ENCODE assay signal across 24 mouse cellular contexts in the genomic region with DNA sequence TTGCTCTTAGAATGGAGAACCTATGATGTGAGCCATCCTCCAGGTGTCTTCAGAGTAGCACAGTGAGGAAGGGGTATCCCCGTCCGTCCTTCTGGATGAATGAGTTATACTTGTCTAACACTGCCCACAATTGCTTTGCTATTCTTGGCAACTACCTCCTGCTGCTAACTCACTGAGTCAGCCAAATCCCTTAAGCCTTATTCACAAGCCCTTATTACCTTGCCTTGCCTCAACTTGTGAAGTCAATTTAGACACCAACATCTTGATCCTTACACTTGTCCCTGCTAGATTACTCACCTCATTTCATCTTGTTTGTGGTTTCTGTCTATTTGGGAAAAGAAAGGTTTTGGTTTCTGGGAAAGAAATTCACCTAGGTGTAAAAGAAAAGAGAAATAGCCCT.
"Had no signal": no experiment of that assay in that cellular context is flagged by ENCODE, and none has a peak within 500 bp of the region (broad histone marks: within the 10 kb centered on the region; RNA-seq: fewer than 3 reads in every experiment).

No protein-coding gene starts in this region.

- H3K9ac ChIP-seq: limb, embryonic 13.5 days; liver, embryonic 12.5 days; liver, embryonic 15.5 days; lung, embryonic 15.5 days; neural tube, embryonic 12.5 days; neural tube, embryonic 15.5 days had no signal

- H3K4me3 ChIP-seq: layer of hippocampus, adult 2 months; limb, embryonic 10.5 days; limb, embryonic 13.5 days; liver, embryonic 12.5 days; liver, embryonic 15.5 days; lung, embryonic 15.5 days; megakaryocyte, embryonic 14.5 days; midbrain, embryonic 10.5 days; neural tube, embryonic 12.5 days; neural tube, embryonic 15.5 days had no signal

- H3K27me3 ChIP-seq: limb, embryonic 13.5 days; liver, embryonic 12.5 days; liver, embryonic 15.5 days; lung, embryonic 15.5 days; megakaryocyte, embryonic 14.5 days; neural tube, embryonic 12.5 days; neural tube, embryonic 15.5 days had no signal

- H3K4me2 ChIP-seq: limb, embryonic 13.5 days; liver, embryonic 12.5 days; liver, embryonic 15.5 days; lung, embryonic 15.5 days; neural tube, embryonic 12.5 days; neural tube, embryonic 15.5 days had no signal

- H3K4me1 ChIP-seq: limb, embryonic 10.5 days; limb, embryonic 13.5 days; liver, embryonic 12.5 days; liver, embryonic 15.5 days; lung, embryonic 15.5 days; megakaryocyte, embryonic 14.5 days; neural tube, embryonic 12.5 days; neural tube, embryonic 15.5 days had no signal

- H3K27ac ChIP-seq: kidney, postnatal 0 days; layer of hippocampus, adult 2 months; limb, embryonic 10.5 days; limb, embryonic 13.5 days; liver, embryonic 12.5 days; liver, embryonic 15.5 days; lung, embryonic 15.5 days; midbrain, embryonic 10.5 days; neural tube, embryonic 12.5 days; neural tube, embryonic 15.5 days had no signal

- H3K36me3 ChIP-seq: limb, embryonic 10.5 days; limb, embryonic 13.5 days; liver, embryonic 12.5 days; liver, embryonic 15.5 days; lung, embryonic 15.5 days; midbrain, embryonic 10.5 days; neural tube, embryonic 12.5 days; neural tube, embryonic 15.5 days had no signal

- DNase-seq: kidney, postnatal 25 days; layer of hippocampus, adult 9-11 months; liver; lung, adult 18-20 months; lung, postnatal 10 days; lung, postnatal 36 days; midbrain, embryonic 14.5 days; right cerebral cortex, adult 18-20 months; right cerebral cortex, postnatal 14 days; right cerebral cortex, postnatal 4 days; thymus, adult 2 months; thymus, postnatal 14 days; thymus, postnatal 4 days had no signal

- ATAC-seq: liver, embryonic 12.5 days had no signal

- H3K9me3 ChIP-seq: limb, embryonic 10.5 days; limb, embryonic 13.5 days; liver, embryonic 12.5 days; liver, embryonic 15.5 days; lung, embryonic 15.5 days; megakaryocyte, embryonic 14.5 days; midbrain, embryonic 10.5 days; neural tube, embryonic 12.5 days; neural tube, embryonic 15.5 days had no signal
